Mouse (Mus musculus) cerebellum, adult 9-11 months (tissue): ENCODE measurements at regions not wholly inside any gene's neighbourhood (a gene's known extent, or its start where the extent isn't known, plus 50 kb on each side); places are given as distances from the start of the nearest gene placed in this dataset.
A peak's percentile ranks its signal among the peaks of the same experiment; 100 is the strongest.

ENCODE experiments used
- DNase-seq: peaks from one replicate; pipeline ENCODE4 v3.0.0; 2022

DNA sequence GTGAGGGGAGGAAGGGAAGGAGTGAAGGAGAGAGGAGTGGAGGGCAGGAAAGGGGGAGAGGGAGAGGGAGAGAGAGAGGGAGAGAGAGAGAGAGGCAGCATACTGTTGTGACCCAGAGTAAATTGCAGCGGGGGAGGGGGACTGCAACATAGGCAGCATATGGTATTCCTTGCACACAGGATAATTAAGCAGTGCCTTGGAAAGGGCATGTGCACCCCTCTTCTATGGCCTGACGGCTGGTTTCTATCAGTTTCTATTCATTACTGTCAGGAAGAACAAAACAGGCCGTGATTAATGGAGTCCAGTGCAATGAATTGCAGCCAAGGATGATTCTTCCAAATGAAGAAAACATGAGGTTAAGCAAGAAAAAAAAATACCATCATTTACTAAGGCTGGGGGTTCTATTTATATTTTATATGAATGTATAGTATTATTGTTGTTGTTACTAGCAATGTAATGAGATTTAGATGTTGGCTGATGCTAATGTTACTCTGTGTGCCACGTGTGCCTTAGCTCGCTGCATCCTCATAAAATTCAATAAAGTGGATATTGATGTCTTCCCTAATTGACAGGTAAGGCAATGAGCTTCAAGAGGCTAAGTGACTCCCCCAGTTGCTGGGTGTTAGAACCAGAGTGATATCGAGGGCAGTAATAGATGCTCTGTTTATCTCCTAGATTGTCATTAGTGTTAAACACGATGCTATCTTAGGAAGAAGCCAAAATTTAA is 181.3 kb downstream of the Gm19935 start:
- no peak for DNase-seq

DNA sequence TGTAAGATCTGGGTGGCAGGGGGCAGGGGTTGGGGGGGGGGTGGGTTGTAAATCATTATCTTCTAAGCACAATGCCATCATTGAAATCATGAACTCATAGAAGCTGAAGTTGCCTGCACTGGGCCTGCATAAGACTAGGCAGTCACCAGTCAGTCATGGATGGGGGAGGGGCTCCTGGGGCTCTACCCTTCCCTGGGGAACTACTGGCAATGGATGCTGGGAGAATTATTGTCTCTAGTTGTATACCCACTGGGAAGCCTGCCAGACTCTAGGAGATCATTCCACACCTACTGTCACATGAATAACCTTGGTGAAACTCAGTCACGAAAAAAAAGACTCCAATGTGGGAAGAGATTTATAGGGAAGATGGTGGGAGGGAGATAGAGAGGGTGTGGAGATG is 186.4 kb downstream of the Gm19935 start:
- no peak for DNase-seq

DNA sequence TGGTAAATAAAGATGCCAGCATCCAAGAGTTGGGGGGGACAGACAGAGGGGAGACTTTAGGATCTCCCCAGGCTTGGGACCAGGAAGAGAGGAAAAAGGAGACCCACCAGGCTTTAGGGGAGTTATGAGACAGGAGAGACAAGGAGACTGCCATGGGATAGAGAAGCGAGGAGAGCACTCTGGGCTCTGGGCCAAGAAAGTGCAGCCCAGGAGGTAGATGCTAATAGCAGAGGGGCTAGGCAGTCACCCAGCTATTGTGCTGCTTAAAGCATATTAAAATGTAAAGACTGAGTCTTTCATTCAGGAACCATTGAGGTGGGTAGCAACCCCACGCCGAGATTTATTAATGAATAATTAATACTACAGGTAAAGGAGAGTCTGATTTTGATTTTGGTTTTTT is 208.8 kb downstream of the Gm19935 start:
- no peak for DNase-seq

DNA sequence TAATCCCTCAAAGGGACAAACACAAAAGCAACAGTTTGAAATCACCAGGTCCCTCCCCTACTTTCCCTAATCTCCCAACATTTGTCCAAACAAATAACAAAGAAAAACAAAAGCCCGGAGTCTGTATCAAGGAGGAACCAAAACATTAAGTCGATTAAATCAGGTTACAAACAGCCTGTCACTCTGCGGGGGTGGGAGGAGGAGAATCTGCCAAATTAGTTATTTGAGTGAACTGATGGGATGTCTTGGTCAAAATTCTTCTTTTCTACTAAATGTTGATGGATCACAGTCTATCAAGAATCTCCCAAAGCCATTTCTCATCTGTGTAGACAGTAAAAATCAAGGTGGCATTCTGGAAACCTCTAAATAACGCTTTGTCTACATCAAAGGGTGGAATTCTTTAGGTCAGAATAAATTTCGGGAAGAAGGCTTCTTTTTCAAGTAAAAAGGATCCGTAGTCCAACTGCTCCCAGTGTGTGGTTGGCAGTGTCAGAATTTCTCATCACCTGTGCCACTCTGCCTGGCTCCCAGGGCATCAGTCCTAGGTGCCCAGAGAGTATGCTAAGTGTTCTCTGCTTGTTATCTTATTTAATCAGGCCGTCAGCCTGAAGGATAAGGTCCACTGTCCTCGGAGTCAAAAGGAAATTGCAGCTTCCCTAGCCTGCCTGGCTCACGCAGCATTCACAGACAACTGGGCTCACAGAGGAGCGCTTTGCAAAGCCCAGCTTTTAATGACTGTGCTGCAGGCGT is 216.1 kb downstream of the Gm19935 start:
- peak; percentile 36 for DNase-seq

DNA sequence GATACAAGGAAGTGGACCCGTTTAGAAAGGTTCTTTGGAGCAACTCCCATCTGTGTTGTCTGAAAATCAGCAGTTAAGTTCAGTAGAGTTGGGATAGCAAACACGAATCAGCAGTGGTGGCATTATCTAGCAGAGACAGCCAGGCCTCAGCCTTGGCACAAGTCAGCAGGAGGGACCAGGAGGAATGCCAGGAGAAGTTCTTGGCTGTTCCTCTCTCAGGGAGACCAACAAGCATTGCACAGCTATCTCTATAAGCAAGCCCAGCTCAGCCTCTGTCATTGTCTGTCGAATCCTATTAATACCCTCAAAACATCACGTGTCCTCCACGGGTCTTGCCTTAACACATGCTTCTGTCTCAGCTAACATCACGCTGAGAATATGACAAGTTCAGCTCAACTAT is 219.8 kb downstream of the Gm19935 start:
- peak; percentile 26 for DNase-seq

DNA sequence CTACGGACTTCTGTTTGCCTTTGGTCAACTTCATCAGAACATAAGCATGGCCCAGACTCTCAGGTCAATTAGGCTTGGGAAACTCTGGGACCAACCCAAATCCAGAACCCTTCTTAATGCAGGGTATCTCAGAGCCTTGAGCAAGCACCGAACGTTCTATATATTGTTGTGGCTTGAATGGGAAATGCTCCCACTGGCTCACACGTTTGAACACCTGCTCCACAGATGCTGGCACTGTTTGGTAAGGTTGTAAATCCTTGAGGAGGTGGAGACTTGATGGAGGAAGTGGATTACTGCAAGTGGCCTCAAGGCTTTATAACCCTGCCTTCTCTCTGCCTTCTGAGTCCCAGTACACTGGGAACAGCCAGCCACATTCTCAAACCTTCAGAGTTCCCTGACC is 231.3 kb upstream of the Tox3 start:
- DNase-seq, result no peak

DNA sequence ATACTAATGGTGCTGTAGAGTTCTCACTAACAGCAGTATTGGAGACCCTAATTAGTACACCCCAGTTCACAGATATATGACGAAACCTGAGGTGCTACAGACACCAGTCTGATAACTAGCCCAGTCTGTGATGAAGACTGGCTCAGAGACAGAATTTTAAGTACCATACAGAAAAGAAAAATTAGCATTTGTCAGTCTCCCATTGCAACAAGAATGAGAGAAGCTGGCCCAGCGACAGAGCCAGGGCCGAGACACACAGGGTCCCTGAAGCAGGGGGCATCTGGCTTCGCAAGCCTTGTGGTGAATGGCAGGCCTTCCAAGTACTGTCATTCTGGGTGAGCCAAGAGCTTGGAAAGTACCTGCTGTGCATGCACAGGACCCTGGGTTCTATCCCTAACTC is 228.8 kb upstream of the Tox3 start:
- DNase-seq, result no peak

DNA sequence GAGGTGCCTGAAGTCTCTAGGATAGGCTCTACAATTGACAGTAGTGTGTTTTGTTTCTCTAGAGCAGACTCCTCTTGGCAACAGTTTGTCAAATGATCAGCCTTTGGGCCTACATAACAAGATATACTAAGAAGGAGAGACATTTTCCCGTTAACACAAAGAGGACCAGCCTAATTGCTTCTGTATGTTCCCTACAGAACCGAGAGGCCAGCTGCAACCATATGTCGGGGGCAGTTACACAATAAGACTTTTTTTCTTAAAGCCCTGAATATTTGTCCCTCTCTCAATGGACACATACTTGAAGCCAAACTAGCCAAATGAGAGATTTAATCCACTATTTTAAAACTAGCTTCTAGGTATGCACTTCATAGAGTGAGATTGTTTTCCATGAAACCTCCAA is 226.5 kb upstream of the Tox3 start:
- no peak for DNase-seq

DNA sequence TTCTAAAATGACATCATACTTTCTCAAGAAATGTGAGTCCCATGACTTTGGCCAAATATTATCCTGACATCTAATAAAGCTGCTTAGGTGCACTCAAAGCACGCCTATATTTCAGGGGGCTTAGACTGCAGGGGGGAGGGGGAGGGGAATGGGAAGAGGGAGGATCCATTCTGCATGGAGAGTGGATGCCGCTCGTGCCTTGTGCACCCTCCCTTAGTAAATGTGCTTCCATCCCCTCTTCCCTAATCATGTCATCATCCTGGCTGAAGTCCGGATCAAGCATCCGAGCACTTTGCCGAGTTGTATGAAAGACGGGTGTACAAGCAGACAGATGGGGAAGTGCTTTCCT is 207.9 kb upstream of the Tox3 start:
- no peak for DNase-seq

DNA sequence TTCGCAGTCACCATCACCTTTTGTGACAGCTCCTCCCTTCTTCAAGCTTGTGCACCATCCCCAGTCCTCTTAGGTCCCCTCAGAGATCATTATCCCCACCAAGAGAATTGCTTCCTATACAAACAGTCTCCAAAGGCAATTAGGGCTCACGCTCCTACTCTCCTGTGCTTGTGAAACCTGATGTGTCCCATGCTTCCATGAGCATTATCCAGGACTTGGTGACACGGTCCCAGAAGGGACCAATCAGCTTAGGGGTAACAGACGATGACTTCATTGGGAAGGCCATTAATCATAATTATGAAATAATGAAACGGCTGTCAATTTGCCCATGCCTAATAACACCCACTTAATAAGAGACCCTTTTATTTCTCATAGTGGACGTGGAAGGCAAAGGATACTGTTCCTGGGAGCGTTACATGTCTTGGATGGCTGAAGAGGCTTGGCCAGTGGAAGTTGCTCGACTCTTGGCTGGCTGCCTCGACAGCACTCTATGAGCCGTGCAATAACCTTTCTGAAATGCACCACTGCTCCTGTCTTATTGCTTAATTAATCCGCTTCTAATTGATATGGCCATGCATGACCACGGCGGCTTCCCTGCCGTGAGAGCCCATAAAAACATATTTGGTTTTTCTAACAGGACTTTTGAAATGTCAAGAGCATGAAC is 207.4 kb upstream of the Tox3 start:
- DNase-seq, result no peak

DNA sequence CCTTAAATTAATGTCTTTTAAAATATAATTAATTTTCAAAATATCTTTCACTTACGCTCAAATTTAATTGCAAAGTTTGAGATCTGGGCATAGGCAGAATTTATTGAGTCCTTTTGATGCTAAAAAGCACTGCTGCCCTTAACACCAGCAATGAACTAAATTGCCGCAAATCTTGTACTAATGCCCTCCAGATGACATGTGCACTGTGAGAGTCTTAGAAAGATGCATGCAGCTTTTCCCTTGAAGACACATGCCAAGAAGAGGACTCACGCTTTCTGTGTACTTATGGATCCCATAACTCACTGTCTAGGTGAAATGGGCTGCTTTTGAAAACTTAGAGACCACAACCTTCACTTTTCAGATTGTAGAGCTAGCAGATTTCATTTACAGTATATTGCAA is 199.1 kb upstream of the Tox3 start:
- DNase-seq, result no peak

DNA sequence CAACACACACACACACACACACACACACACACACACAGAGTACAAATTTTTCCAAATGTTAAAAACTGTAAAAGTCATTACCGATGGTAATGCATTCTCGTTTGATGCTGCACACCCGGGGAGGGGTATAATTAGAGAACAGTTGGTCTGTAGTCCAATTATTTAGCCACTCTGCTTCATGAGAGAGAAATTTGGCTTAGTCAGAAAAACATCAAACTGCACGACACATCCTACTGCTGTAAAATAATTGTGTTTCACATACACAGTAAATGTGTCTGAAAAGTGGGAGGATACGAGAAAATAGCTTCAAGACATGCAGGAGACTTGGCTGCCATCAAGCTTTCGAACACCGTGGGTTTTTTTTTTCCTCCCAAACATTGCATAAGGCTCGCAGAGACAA is 194.5 kb upstream of the Tox3 start:
- no peak for DNase-seq

DNA sequence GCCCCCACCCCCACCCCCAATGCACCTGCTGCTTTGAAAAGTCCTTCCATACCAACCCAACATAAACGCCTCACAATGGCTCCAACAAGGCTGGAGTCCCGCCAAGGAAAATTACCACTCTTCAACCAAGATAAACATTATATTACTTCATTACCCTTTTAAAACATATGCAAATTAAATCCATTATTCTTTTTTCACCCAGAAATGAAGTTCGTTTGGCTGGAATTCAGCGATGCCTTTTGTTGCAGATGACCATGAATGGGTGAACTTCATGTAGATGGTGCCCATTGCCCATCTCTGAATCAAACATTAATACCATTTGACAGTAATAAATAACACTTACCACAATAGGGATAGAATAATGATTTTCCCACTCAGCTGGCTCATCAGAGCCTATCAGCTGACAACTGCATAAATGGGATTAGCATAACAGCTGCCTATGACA is 188.1 kb upstream of the Tox3 start:
- no peak for DNase-seq

DNA sequence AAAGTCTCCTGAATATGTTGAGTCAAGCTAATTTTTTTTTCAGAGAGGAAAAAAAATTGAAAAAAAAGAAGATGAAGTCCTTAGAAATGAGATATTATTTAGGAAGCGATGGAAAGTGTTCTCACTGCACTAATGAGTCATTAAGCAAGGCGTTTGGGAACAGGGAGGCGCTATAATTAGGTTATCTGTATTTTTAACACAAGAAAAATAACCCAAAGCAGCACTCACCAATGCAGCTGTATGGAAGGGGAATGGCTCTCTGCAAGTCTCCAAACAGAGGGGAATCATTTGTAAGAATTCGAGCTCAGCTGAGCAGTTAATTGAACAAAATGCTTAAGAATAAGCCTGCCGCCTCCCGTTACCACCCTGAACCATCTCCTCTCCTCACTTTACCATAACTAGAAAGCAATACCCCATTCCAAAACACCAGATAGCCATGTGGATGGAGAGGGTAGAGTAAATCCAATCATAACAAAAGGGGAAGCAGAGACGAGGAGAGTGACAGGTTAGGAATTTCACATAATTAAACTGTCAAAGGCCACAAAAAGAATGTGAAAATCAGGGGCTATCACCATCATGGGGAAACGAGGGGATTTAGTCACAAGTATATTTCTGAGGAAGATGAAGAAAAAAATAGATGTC is 187.5 kb upstream of the Tox3 start:
- no peak for DNase-seq

DNA sequence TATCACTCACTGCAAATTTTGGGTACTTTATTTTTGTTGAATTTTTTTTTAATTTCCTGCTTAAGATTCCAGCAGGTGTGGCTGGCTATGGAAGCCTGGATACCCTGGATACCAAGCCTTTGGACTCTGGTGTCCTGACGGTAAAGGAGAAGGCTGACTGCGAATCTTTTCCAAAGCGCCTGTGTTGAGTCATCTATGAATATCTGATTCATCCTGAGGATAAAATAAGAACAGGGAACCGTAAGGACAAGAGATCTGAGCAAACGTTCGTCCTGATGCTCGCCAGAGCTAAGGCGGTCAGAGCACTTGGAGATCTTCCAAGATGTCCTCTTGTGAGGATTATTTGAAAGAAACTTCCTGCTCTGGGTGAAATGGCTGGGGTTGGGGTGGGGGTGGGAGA is 173.2 kb upstream of the Tox3 start:
- no peak for DNase-seq

DNA sequence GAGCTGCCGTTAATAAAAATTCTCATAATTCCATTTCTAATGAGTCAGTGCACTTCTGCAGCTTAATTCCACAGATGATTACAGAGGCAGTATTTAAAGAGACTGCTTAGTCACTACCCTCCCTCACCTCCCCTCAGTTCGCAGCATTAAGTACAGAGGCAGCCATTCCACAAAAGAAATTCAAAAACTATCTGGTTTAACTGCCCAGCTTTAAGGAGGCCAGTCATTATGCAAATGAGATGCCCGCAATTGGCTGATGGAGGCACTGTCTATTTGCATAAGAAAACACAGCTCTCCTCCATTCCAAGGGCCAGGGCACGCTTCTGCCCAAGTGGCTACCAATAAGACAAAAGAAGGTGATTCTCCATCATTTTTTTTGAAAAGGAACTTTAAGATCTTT is 172.0 kb upstream of the Tox3 start:
- no peak for DNase-seq

DNA sequence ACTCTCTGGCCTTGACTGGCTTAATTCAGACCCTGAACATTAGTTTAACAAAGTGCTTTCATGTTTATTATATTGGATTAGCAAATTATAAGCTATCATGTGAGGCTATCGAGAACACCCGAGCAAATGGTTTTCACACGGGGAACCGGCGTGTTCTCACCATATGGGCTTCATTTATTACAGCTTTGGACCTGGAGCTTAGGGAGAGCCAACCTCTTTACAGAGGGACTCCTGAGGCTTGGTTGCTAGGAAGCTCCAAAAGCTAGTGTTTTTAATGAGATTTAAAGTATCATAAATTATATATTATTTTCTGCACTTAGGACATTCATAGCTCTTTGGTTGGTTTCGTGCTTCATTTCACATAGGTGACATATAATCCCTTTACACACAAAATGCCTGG is 171.4 kb upstream of the Tox3 start:
- DNase-seq, result no peak

DNA sequence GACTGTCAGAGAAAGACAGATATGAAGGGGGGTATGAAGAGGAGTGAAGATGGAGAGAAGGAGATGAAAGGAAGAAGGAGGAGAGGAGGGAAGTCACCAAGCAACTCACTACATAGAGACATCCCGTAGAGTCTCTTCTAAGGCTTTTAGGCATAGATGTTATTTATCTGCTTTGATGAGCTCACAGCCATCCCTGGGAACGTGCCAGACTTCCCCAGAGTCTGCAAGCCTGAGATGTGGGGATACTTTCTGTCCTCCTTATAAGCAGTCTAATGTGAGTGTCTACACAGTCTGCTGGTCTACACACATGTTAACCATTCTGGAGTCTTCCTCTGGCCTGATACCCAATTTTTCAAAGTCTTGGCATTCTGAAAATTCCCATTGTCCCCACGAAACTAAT is 166.0 kb upstream of the Tox3 start:
- DNase-seq, result no peak

DNA sequence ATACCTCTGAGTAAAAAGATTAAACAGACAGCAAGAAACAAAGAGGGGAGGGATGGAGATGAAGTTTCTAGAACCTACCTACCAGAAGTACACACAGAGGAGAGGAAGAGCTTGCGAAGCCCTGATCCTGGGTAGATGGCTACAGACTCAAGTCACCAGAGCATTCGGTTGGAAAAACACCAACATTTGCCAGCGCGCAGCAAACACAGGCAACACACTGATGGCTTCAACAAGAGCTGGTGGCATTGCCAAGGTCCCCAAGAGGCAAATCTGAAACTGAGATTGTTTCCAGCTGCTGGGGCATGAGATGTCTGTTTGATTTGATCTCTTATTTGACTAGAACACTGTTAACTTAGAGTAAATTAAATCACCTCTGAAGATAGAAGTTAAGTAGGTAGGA is 165.5 kb upstream of the Tox3 start:
- DNase-seq, result no peak

DNA sequence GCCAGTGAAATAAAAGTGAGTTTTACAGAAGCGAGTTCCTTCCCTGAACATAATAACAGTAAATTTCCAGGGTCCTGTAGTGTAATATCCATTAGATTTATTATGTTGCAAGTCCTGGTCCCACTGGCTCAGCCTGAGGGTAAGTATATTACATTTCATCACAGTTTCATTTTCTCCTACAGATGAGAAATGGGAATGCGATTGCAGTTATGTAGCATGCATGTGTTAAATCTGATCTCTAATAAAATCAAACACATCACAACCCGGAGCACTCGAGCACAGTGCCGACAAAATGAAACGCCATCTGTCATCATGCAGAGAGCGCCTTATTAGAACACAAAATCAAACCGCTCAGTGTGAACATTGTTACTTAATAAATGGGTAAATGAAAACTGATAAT is 165.0 kb upstream of the Tox3 start:
- DNase-seq, result no peak

DNA sequence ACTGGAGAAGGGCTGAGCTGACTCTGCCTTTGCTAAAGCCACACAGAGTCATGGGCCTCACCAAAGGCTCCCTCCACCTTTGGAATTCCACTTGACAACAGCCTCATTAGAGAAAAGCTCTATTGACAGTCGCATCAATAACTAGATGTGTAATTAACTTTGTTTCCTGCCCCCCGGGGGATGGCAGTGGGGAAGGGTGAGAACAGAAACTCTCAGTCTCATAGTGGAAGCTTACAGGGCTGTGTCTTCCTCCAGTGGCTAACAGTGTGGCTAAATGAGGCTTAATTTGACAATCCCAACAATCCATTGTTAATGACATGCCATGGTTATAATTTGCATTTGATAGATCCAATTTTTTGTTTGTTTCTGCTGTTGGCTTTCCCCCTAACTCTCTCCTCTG is 164.5 kb upstream of the Tox3 start:
- DNase-seq, result no peak

DNA sequence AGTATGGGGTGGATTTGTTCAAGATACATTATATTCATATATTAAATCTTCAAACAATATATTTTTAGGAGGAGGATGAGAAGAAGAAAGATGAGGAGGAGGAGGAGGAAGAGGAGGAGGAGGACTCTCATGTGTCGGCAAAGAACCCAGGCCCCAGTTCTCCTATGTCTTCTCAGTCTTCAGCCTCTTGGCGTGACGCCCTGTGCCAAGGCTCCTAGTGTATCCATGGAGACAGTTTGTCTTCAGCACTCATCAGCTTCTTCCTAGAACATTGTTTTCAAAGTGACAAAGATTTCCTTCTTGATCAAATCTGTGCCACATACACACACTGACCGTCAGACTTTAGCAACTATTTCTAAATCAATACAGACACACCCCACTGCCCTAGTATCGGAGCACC is 156.4 kb upstream of the Tox3 start:
- DNase-seq, result no peak

DNA sequence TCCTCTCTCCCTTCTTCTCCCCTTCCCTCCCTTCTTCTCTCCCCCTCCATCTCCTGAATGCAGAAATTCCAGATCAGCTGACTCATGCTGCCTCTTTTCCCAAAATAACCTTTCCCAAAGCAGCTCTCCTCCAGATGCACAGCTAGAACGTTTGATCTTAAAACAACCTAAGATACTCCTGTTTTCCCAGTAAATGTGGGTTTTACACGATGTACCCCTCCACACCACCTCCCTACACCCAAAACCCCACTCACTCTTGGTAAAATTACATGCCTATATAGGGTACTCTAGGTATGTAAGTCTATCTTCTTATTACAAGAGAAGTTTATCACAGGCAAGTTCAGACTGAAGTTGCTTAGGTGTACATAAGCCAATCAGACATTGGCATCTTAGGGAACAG is 155.2 kb upstream of the Tox3 start:
- no peak for DNase-seq

DNA sequence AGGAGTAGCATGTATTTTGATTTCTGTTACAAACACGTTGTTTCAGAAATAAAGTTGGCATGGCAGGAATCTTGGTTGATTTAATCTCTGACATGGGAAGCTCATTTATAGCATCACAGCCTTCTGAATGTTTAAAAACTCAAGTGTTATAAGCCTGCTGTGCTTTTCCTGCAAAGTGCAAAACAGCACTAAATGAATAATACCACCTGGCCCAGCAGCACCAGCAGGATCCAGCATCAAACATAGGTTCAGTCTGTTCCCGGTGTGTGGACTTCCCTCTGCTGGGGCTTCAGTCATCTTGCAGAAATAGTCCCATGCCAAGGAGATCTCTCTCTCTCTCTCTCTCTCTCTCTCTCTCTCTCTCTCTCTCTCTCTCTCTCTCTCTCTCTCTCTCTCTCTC is 154.7 kb upstream of the Tox3 start:
- DNase-seq, result no peak
